8 mouse cellular contexts compared by ENCODE assay signal in genomic region chr14:31131272-31131821, GRCm38 (mm10). TPM values are rescaled to one million over a fixed set of nuclear protein-coding genes. Genes with fewer than 3 reads are reported as not detected.
DNase-seq lines count a peak whose midpoint lies in the region; ATAC-seq and TF ChIP-seq lines count a peak whose summit lies in the region.

No protein-coding gene starts in this region.

- no peaks in the 10 kb centered on the region for H3K9me3 ChIP-seq in MEL (replicated peaks; ENCODE audit: insufficient read depth, low read length)
- no peaks in the 10 kb centered on the region for H3K9me3 ChIP-seq in forebrain, postnatal 0 days (ENCODE audit: low read length)
- no peaks in the 10 kb centered on the region for H3K9me3 ChIP-seq in limb, embryonic 11.5 days (ENCODE audit: control insufficient read depth, low read length)
- no peaks in the 10 kb centered on the region for H3K9me3 ChIP-seq in neural tube, embryonic 11.5 days (ENCODE audit: control insufficient read depth, low read length)

- TF ChIP-seq CTCF in MEL (IDR thresholded peaks at IDR 0.05 in 2 of 3, conservative IDR thresholded peaks at IDR 0.05 in 1 of 3; ENCODE audit: control insufficient read depth in 1 of 3, insufficient read depth in 1 of 3, low read depth in 2 of 3, low read length in 3 of 3, poor library complexity in 1 of 3, severe bottlenecking in 1 of 3), result no peak
- no peak for TF ChIP-seq CTCF in forebrain, postnatal 0 days (IDR thresholded peaks at IDR 0.05; ENCODE audit: low read depth)

- TF ChIP-seq EP300 in MEL (IDR thresholded peaks at IDR 0.05; ENCODE audit: low read depth in 1 of 2, low read length in 2 of 2), result no peak

- WGBS in forebrain, postnatal 0 days, result 2% methylated on average over 43 of the region's 43 CpGs
- under 1% methylated on average over 43 of the region's 43 CpGs for WGBS in limb, embryonic 11.5 days
- WGBS in neural tube, embryonic 11.5 days, result 0% methylated on average over 43 of the region's 43 CpGs

- H3K9ac ChIP-seq in MEL (ENCODE audit: control insufficient read depth, low read depth, low read length, poor library complexity, severe bottlenecking), result peak overlapping the region; percentile 79
- H3K9ac ChIP-seq in forebrain, postnatal 0 days, result peak overlapping the region; percentile 68
- H3K9ac ChIP-seq in limb, embryonic 11.5 days (ENCODE audit: low read length), result peak overlapping the region; percentile 94
- peak overlapping the region; percentile 90 for H3K9ac ChIP-seq in neural tube, embryonic 11.5 days (ENCODE audit: low read length)

- peaks cover 0 to 10% of the 10 kb centered on the region in 2 experiments; a peak in 3 of 4 replicates for H3K36me3 ChIP-seq in MEL (ENCODE audit: control insufficient read depth in 1 of 2, insufficient read depth in 2 of 2, low read length in 2 of 2)
- no peaks in the 10 kb centered on the region for H3K36me3 ChIP-seq in forebrain, postnatal 0 days (ENCODE audit: insufficient read depth)
- peaks cover 12% of the 10 kb centered on the region for H3K36me3 ChIP-seq in limb, embryonic 11.5 days (ENCODE audit: control insufficient read depth, insufficient read depth, low read length)
- peaks cover 14% of the 10 kb centered on the region for H3K36me3 ChIP-seq in neural tube, embryonic 11.5 days (ENCODE audit: control insufficient read depth, insufficient read depth, low read length)

- peak; percentile 23 for DNase-seq in gastrocnemius, postnatal 25 days
- no peak for DNase-seq in gastrocnemius, postnatal 14 days
- peak; percentile 57 for DNase-seq in MEL (ENCODE audit: low read depth, low spot score)
- peak; percentile 26 for DNase-seq in forebrain, postnatal 0 days
- peak; percentile 61 for DNase-seq in limb, embryonic 11.5 days (ENCODE audit: low spot score)
- DNase-seq in neural tube, embryonic 11.5 days (ENCODE audit: low spot score), result peak; percentile 56
- DNase-seq in right cerebral cortex, postnatal 14 days, result no peak

- H3K4me1 ChIP-seq in MEL (ENCODE audit: control insufficient read depth in 1 of 2, insufficient read depth in 2 of 2, low read length in 2 of 2), result peaks cover 3 to 29% of the 10 kb centered on the region in 2 experiments
- H3K4me1 ChIP-seq in forebrain, postnatal 0 days (ENCODE audit: insufficient read depth), result peaks cover 24% of the 10 kb centered on the region
- peaks cover 18% of the 10 kb centered on the region for H3K4me1 ChIP-seq in limb, embryonic 11.5 days (ENCODE audit: control insufficient read depth, insufficient read depth, low read length)
- H3K4me1 ChIP-seq in neural tube, embryonic 11.5 days (ENCODE audit: control insufficient read depth, insufficient read depth, low read length), result peaks cover 22% of the 10 kb centered on the region

- peak overlapping the region; percentile 65 for H3K4me2 ChIP-seq in forebrain, postnatal 0 days (ENCODE audit: low read depth)
- H3K4me2 ChIP-seq in limb, embryonic 11.5 days (ENCODE audit: low read depth, severe bottlenecking), result peak overlapping the region; percentile 81
- H3K4me2 ChIP-seq in neural tube, embryonic 11.5 days (ENCODE audit: low read depth), result peak overlapping the region; percentile 93

- H3K79me2 ChIP-seq in MEL (ENCODE audit: control insufficient read depth, insufficient read depth, low read length, poor library complexity), result peaks cover 28% of the 10 kb centered on the region

- H3K27ac ChIP-seq in MEL (ENCODE audit: control insufficient read depth, low read depth, low read length), result peak overlapping the region; percentile 3
- H3K27ac ChIP-seq in forebrain, postnatal 0 days (ENCODE audit: low read depth, low read length), result peak overlapping the region; percentile 69; the same call in 1 of the 2 replicates
- peak overlapping the region; percentile 44; the same call in 1 of the 2 replicates for H3K27ac ChIP-seq in limb, embryonic 11.5 days (replicated peaks; ENCODE audit: low read depth, low read length)
- H3K27ac ChIP-seq in neural tube, embryonic 11.5 days (ENCODE audit: low read depth, low read length), result peak overlapping the region; percentile 87; the same call in 1 of the 2 replicates

- TF ChIP-seq POLR2A in MEL (IDR thresholded peaks at IDR 0.05; ENCODE audit: control insufficient read depth in 1 of 2, insufficient read depth in 1 of 2, low read depth in 1 of 2, low read length in 2 of 2, poor library complexity in 1 of 2), result no peak

- TF ChIP-seq RAD21 in MEL (IDR thresholded peaks at IDR 0.05; ENCODE audit: low read depth, low read length), result no peak

- intact Hi-C loops in gastrocnemius, postnatal 14 days (cut with DNase I; ENCODE audit: low total_unique reads), result loop anchor here (10.0 kb wide), 1 partner anchor 53 kb away; no protein-coding TSS in a partner anchor

- H3K27me3 ChIP-seq in MEL (ENCODE audit: control insufficient read depth in 1 of 2, insufficient read depth in 2 of 2, low read length in 2 of 2), result no peaks in the 10 kb centered on the region
- no peaks in the 10 kb centered on the region for H3K27me3 ChIP-seq in forebrain, postnatal 0 days (ENCODE audit: insufficient read depth, low read length)
- no peaks in the 10 kb centered on the region for H3K27me3 ChIP-seq in limb, embryonic 11.5 days (ENCODE audit: control insufficient read depth, insufficient read depth, low read length)
- H3K27me3 ChIP-seq in neural tube, embryonic 11.5 days (ENCODE audit: control insufficient read depth, insufficient read depth, low read length), result no peaks in the 10 kb centered on the region

- no peak for ATAC-seq in forebrain, postnatal 0 days
- ATAC-seq in limb, embryonic 11.5 days (ENCODE audit: insufficient number of reproducible peaks, low FRiP score, low TSS enrichment, low read depth), result no peak; the same call in 1 of the 2 replicates
- ATAC-seq in neural tube, embryonic 11.5 days (ENCODE audit: insufficient read depth, low FRiP score, low TSS enrichment), result peak; percentile 16
- no peak for ATAC-seq in megakaryocyte progenitor cell, adult 5-6 weeks (replicated peaks; ENCODE audit: poor library complexity)

- H3K4me3 ChIP-seq in MEL (ENCODE audit: control insufficient read depth in 1 of 2, insufficient read depth in 1 of 2, low read depth in 2 of 2, low read length in 2 of 2), result peak overlapping the region; percentile 69 to 95
- peak overlapping the region; percentile 54 for H3K4me3 ChIP-seq in forebrain, postnatal 0 days (ENCODE audit: low read depth, low read length)
- peak overlapping the region; percentile 91 for H3K4me3 ChIP-seq in limb, embryonic 11.5 days (ENCODE audit: low read depth, low read length)
- H3K4me3 ChIP-seq in neural tube, embryonic 11.5 days (ENCODE audit: low read depth, low read length), result peak overlapping the region; percentile 95

TF ChIP-seq in MEL, 35 proteins besides CTCF, POLR2A, EP300 and RAD21:
- TF ChIP-seq MYC (IDR thresholded peaks at IDR 0.05; ENCODE audit: low read depth, low read length) (0 out of 2 replicates have a peak, but pooled peaks have one; percentile 18), MXI1 (IDR thresholded peaks at IDR 0.05; ENCODE audit: low read depth, low read length) (peak; percentile 53), NRF1 (IDR thresholded peaks at IDR 0.05; ENCODE audit: insufficient read depth, low read depth, low read length, poor library complexity, severe bottlenecking) (0 out of 2 replicates have a peak, but pooled peaks have one; percentile 13), TCF12 (IDR thresholded peaks at IDR 0.05; ENCODE audit: low read depth, low read length) (peak; percentile 1; the same call in 1 of the 2 replicates), GABPA (IDR thresholded peaks at IDR 0.05; ENCODE audit: low read depth, low read length) (no peak), TBP (IDR thresholded peaks at IDR 0.05; ENCODE audit: low read depth, low read length) (no peak)

RNA-seq across cellular contexts. Expression of gene Nt5dc2, which starts 0.5 kb away (rescaled TPM):
- total RNA-seq in gastrocnemius, postnatal 25 days (2021), result 1 to 10 TPM; 2.6 to 4.1 TPM
- 1 to 10 TPM; 6.8 to 8.1 TPM for total RNA-seq in gastrocnemius, postnatal 14 days (2021)
- total RNA-seq in MEL (2012; rRNA removed), result 168 and 172 TPM in 2 replicates
- 100 to 1,000 TPM; 291 to 349 TPM for polyA plus RNA-seq in MEL (2012; ENCODE audit: insufficient read depth in 1 of 2, insufficient read length in 2 of 2, low read depth in 1 of 2, low replicate concordance in 2 of 2, missing spikeins in 1 of 2)
- 65.8 and 80.3 TPM in 2 replicates for total RNA-seq in forebrain, postnatal 0 days (2014; rRNA removed)
- 104 and 107 TPM in 2 replicates for polyA plus RNA-seq in forebrain, postnatal 0 days (2015; fragmentation: Nextera tagmentation; extraction: Ambion mirVana)
- 569 and 606 TPM in 2 replicates for polyA plus RNA-seq in limb, embryonic 11.5 days (2014; fragmentation: Nextera tagmentation; extraction: Ambion mirVana)
- polyA plus RNA-seq in neural tube, embryonic 11.5 days (2014; fragmentation: Nextera tagmentation; extraction: Ambion mirVana), result 537 and 588 TPM in 2 replicates
- total RNA-seq in megakaryocyte progenitor cell, adult 5-6 weeks (2015), result 90.7 and 110 TPM in 2 replicates
- total RNA-seq in megakaryocyte progenitor cell, adult 5-6 weeks (2017), result 136 and 153 TPM in 2 replicates

RNA-seq across cellular contexts. Expression of gene Smim4, which starts 2.6 kb away (rescaled TPM):
- 10 to 100 TPM; 37.6 to 43.8 TPM for total RNA-seq in gastrocnemius, postnatal 25 days (2021)
- total RNA-seq in gastrocnemius, postnatal 14 days (2021), result 10 to 100 TPM; 32.2 to 43.1 TPM
- 78.8 and 122 TPM in 2 replicates for total RNA-seq in MEL (2012; rRNA removed)
- polyA plus RNA-seq in MEL (2012; ENCODE audit: insufficient read depth in 1 of 2, insufficient read length in 2 of 2, low read depth in 1 of 2, low replicate concordance in 2 of 2, missing spikeins in 1 of 2), result 10 to 100 TPM in 1 of 2 experiments, not detected in 1; 87.8 TPM
- 9.9 and 16.6 TPM in 2 replicates for total RNA-seq in forebrain, postnatal 0 days (2014; rRNA removed)
- polyA plus RNA-seq in forebrain, postnatal 0 days (2015; fragmentation: Nextera tagmentation; extraction: Ambion mirVana), result 49.1 and 82.7 TPM in 2 replicates
- polyA plus RNA-seq in limb, embryonic 11.5 days (2014; fragmentation: Nextera tagmentation; extraction: Ambion mirVana), result 61.6 and 66.5 TPM in 2 replicates
- polyA plus RNA-seq in neural tube, embryonic 11.5 days (2014; fragmentation: Nextera tagmentation; extraction: Ambion mirVana), result 58.9 and 62.5 TPM in 2 replicates
- 93.8 and 125 TPM in 2 replicates for total RNA-seq in megakaryocyte progenitor cell, adult 5-6 weeks (2015)
- total RNA-seq in megakaryocyte progenitor cell, adult 5-6 weeks (2017), result 45.3 and 89.8 TPM in 2 replicates

RNA-seq across cellular contexts. Expression of gene Stab1, which starts 37.1 kb away (rescaled TPM):
- total RNA-seq in gastrocnemius, postnatal 25 days (2021), result 10 to 100 TPM; 15.8 to 26.6 TPM
- 10 to 100 TPM; 29.8 to 40.4 TPM for total RNA-seq in gastrocnemius, postnatal 14 days (2021)
- 0.15 TPM in 1 of 2 replicates, not detected in the other for total RNA-seq in MEL (2012; rRNA removed)
- under 1 TPM in 1 of 2 experiments, not detected in 1; 0.40 TPM for polyA plus RNA-seq in MEL (2012; ENCODE audit: insufficient read depth in 1 of 2, insufficient read length in 2 of 2, low read depth in 1 of 2, low replicate concordance in 2 of 2, missing spikeins in 1 of 2)
- total RNA-seq in forebrain, postnatal 0 days (2014; rRNA removed), result 21.9 and 23.3 TPM in 2 replicates
- polyA plus RNA-seq in forebrain, postnatal 0 days (2015; fragmentation: Nextera tagmentation; extraction: Ambion mirVana), result 7.7 and 11.4 TPM in 2 replicates
- polyA plus RNA-seq in limb, embryonic 11.5 days (2014; fragmentation: Nextera tagmentation; extraction: Ambion mirVana), result 15.5 and 15.7 TPM in 2 replicates
- polyA plus RNA-seq in neural tube, embryonic 11.5 days (2014; fragmentation: Nextera tagmentation; extraction: Ambion mirVana), result 18.7 and 23.8 TPM in 2 replicates
- total RNA-seq in megakaryocyte progenitor cell, adult 5-6 weeks (2015), result 3.2 and 6.7 TPM in 2 replicates
- 0.44 and 0.87 TPM in 2 replicates for total RNA-seq in megakaryocyte progenitor cell, adult 5-6 weeks (2017)

Comparison
In these comparisons a context has a peak if more than half of its experiments do, and no peak if none do; other contexts are left out.
1. DNase-seq: peak in gastrocnemius, postnatal 25 days (single experiment), MEL (single experiment), forebrain, postnatal 0 days (single experiment), limb, embryonic 11.5 days (single experiment) and neural tube, embryonic 11.5 days (single experiment); none in gastrocnemius, postnatal 14 days (single experiment) and right cerebral cortex, postnatal 14 days (single experiment).
2. H3K27ac ChIP-seq: peak in every context shown above with its lines; median percentile 87 in neural tube, embryonic 11.5 days; 69 in forebrain, postnatal 0 days; 44 in limb, embryonic 11.5 days; 3 in MEL.
3. Peak in every context shown above with its lines, with median percentiles within 50 percentile points of each other: H3K4me3 ChIP-seq, H3K9ac ChIP-seq and H3K4me2 ChIP-seq.